Mouse (Mus musculus): ENCODE measurements at regions not wholly inside any gene's neighbourhood (a gene's known extent, or its start where the extent isn't known, plus 50 kb on each side); places are given as distances from the start of the nearest gene placed in this dataset.
A peak's percentile ranks its signal among the peaks of the same experiment; 100 is the strongest.

- Histone ChIP-seq H3K4me2 (ENCODE audit: low read depth, low read length) (no peak overlapping the region), H3K27ac (ENCODE audit: low read length) (no peak overlapping the region), H3K4me3 (ENCODE audit: low read length) (no peak overlapping the region), H3K9me3 (replicated peaks; ENCODE audit: control insufficient read depth, low read length) (no peaks in the 10 kb centered on the region), H3K36me3 (ENCODE audit: control insufficient read depth, insufficient read depth) (no peaks in the 10 kb centered on the region), H3K27me3 (ENCODE audit: control insufficient read depth, insufficient read depth, low read length) (no peaks in the 10 kb centered on the region), H3K4me1 (ENCODE audit: control insufficient read depth, insufficient read depth, low read length) (no peaks in the 10 kb centered on the region), H3K9ac (ENCODE audit: low read length) (no peak overlapping the region)
- WGBS, result 91% methylated on average over 2 of the region's 2 CpGs
- no peak for ATAC-seq (replicated peaks; ENCODE audit: extremely low read depth, insufficient read depth, low FRiP score)
These were observed 526.6 kb downstream of the Fgf9 start for GRCm38 (mm10) chr14:58596936-58597335.

GRCm38 (mm10) chr14:58581806-58582205, 511.5 kb downstream of the Fgf9 start:
- no peaks in the 10 kb centered on the region for H3K4me1 ChIP-seq (ENCODE audit: control insufficient read depth, insufficient read depth, low read length)
- no peak overlapping the region for H3K4me2 ChIP-seq (ENCODE audit: low read depth, low read length)
- H3K9ac ChIP-seq (ENCODE audit: low read length), result no peak overlapping the region
- ATAC-seq (replicated peaks; ENCODE audit: extremely low read depth, insufficient read depth, low FRiP score), result no peak
- H3K9me3 ChIP-seq (replicated peaks; ENCODE audit: control insufficient read depth, low read length), result no peaks in the 10 kb centered on the region
- 89% methylated on average over 5 of the region's 5 CpGs for WGBS
- no peaks in the 10 kb centered on the region for H3K27me3 ChIP-seq (ENCODE audit: control insufficient read depth, insufficient read depth, low read length)
- H3K36me3 ChIP-seq (ENCODE audit: control insufficient read depth, insufficient read depth), result no peaks in the 10 kb centered on the region
- H3K4me3 ChIP-seq (ENCODE audit: low read length), result no peak overlapping the region
- H3K27ac ChIP-seq (ENCODE audit: low read length), result no peak overlapping the region

- Histone ChIP-seq H3K4me1 (ENCODE audit: control insufficient read depth, insufficient read depth, low read length) (no peaks in the 10 kb centered on the region), H3K9me3 (replicated peaks; ENCODE audit: control insufficient read depth, low read length) (peaks cover 3% of the 10 kb centered on the region; the same call in 1 of the 2 replicates), H3K27me3 (ENCODE audit: control insufficient read depth, insufficient read depth, low read length) (no peaks in the 10 kb centered on the region), H3K4me3 (ENCODE audit: low read length) (no peak overlapping the region), H3K9ac (ENCODE audit: low read length) (no peak overlapping the region), H3K4me2 (ENCODE audit: low read depth, low read length) (no peak overlapping the region), H3K36me3 (ENCODE audit: control insufficient read depth, insufficient read depth) (no peaks in the 10 kb centered on the region), H3K27ac (ENCODE audit: low read length) (no peak overlapping the region)
- no peak for ATAC-seq (replicated peaks; ENCODE audit: extremely low read depth, insufficient read depth, low FRiP score)
- WGBS, result 84% methylated on average over 2 of the region's 2 CpGs
These were observed 499.7 kb downstream of the Fgf9 start for GRCm38 (mm10) chr14:58570021-58570420.

- Histone ChIP-seq H3K9ac (ENCODE audit: low read length) (no peak overlapping the region), H3K27me3 (ENCODE audit: control insufficient read depth, insufficient read depth, low read length) (no peaks in the 10 kb centered on the region), H3K4me2 (ENCODE audit: low read depth, low read length) (no peak overlapping the region), H3K27ac (ENCODE audit: low read length) (no peak overlapping the region), H3K36me3 (ENCODE audit: control insufficient read depth, insufficient read depth) (no peaks in the 10 kb centered on the region), H3K9me3 (replicated peaks; ENCODE audit: control insufficient read depth, low read length) (peaks cover 3% of the 10 kb centered on the region; the same call in 1 of the 2 replicates), H3K4me3 (ENCODE audit: low read length) (no peak overlapping the region), H3K4me1 (ENCODE audit: control insufficient read depth, insufficient read depth, low read length) (no peaks in the 10 kb centered on the region)
- ATAC-seq (replicated peaks; ENCODE audit: extremely low read depth, insufficient read depth, low FRiP score), result no peak
These were observed 497.1 kb downstream of the Fgf9 start for GRCm38 (mm10) chr14:58567472-58567871.

- ATAC-seq (replicated peaks; ENCODE audit: extremely low read depth, insufficient read depth, low FRiP score), result no peak
- 67% methylated on average over 2 of the region's 2 CpGs for WGBS
These were observed 492.7 kb downstream of the Fgf9 start for GRCm38 (mm10) chr14:58563082-58563481.

GRCm38 (mm10) chr14:58550785-58551184, 480.4 kb downstream of the Fgf9 start:
- Histone ChIP-seq H3K9me3 (replicated peaks; ENCODE audit: control insufficient read depth, low read length) (no peaks in the 10 kb centered on the region), H3K27ac (ENCODE audit: low read length) (no peak overlapping the region), H3K4me1 (ENCODE audit: control insufficient read depth, insufficient read depth, low read length) (0 out of 2 replicates have a peak, but pooled peaks cover 2% of the 10 kb centered on the region), H3K4me2 (ENCODE audit: low read depth, low read length) (no peak overlapping the region), H3K27me3 (ENCODE audit: control insufficient read depth, insufficient read depth, low read length) (no peaks in the 10 kb centered on the region), H3K9ac (ENCODE audit: low read length) (no peak overlapping the region), H3K4me3 (ENCODE audit: low read length) (no peak overlapping the region), H3K36me3 (ENCODE audit: control insufficient read depth, insufficient read depth) (no peaks in the 10 kb centered on the region)
- 86% methylated on average over 2 of the region's 2 CpGs for WGBS
- no peak for ATAC-seq (replicated peaks; ENCODE audit: extremely low read depth, insufficient read depth, low FRiP score)

More at GRCm38 (mm10) chr14:58563082-58563481, 492.7 kb downstream of the Fgf9 start:
- no peaks in the 10 kb centered on the region for H3K36me3 ChIP-seq (ENCODE audit: control insufficient read depth, insufficient read depth)
- H3K27me3 ChIP-seq (ENCODE audit: control insufficient read depth, insufficient read depth, low read length), result no peaks in the 10 kb centered on the region
- H3K4me3 ChIP-seq (ENCODE audit: low read length), result no peak overlapping the region
- no peak overlapping the region for H3K4me2 ChIP-seq (ENCODE audit: low read depth, low read length)
- no peaks in the 10 kb centered on the region for H3K4me1 ChIP-seq (ENCODE audit: control insufficient read depth, insufficient read depth, low read length)
- no peak overlapping the region for H3K27ac ChIP-seq (ENCODE audit: low read length)
- no peak overlapping the region for H3K9ac ChIP-seq (ENCODE audit: low read length)
- no peaks in the 10 kb centered on the region for H3K9me3 ChIP-seq (replicated peaks; ENCODE audit: control insufficient read depth, low read length)

- Histone ChIP-seq H3K9me3 (replicated peaks; ENCODE audit: control insufficient read depth, low read length) (no peaks in the 10 kb centered on the region), H3K36me3 (ENCODE audit: control insufficient read depth, insufficient read depth) (no peaks in the 10 kb centered on the region), H3K27me3 (ENCODE audit: control insufficient read depth, insufficient read depth, low read length) (no peaks in the 10 kb centered on the region), H3K4me3 (ENCODE audit: low read length) (no peak overlapping the region), H3K27ac (ENCODE audit: low read length) (no peak overlapping the region), H3K9ac (ENCODE audit: low read length) (no peak overlapping the region), H3K4me2 (ENCODE audit: low read depth, low read length) (no peak overlapping the region), H3K4me1 (ENCODE audit: control insufficient read depth, insufficient read depth, low read length) (peaks cover 6% of the 10 kb centered on the region; the same call in 1 of the 2 replicates)
- 8% methylated on average over 5 of the region's 5 CpGs for WGBS
- peak; percentile 79 for ATAC-seq (replicated peaks; ENCODE audit: extremely low read depth, insufficient read depth, low FRiP score)
These were observed 475.4 kb downstream of the Fgf9 start for GRCm38 (mm10) chr14:58545778-58546177.

- Histone ChIP-seq H3K4me2 (ENCODE audit: low read depth, low read length) (no peak overlapping the region), H3K27ac (ENCODE audit: low read length) (no peak overlapping the region), H3K4me1 (ENCODE audit: control insufficient read depth, insufficient read depth, low read length) (peaks cover 6% of the 10 kb centered on the region; the same call in 1 of the 2 replicates), H3K9ac (ENCODE audit: low read length) (no peak overlapping the region), H3K27me3 (ENCODE audit: control insufficient read depth, insufficient read depth, low read length) (no peaks in the 10 kb centered on the region), H3K9me3 (replicated peaks; ENCODE audit: control insufficient read depth, low read length) (no peaks in the 10 kb centered on the region), H3K36me3 (ENCODE audit: control insufficient read depth, insufficient read depth) (no peaks in the 10 kb centered on the region), H3K4me3 (ENCODE audit: low read length) (no peak overlapping the region)
- 81% methylated on average over 10 of the region's 10 CpGs for WGBS
- no peak for ATAC-seq (replicated peaks; ENCODE audit: extremely low read depth, insufficient read depth, low FRiP score)
These were observed 472.9 kb downstream of the Fgf9 start for GRCm38 (mm10) chr14:58543140-58543767.

- no peak overlapping the region for H3K4me2 ChIP-seq (ENCODE audit: low read depth, low read length)
- H3K9me3 ChIP-seq (replicated peaks; ENCODE audit: control insufficient read depth, low read length), result no peaks in the 10 kb centered on the region
- 39% methylated on average over 6 of the region's 6 CpGs for WGBS
- no peaks in the 10 kb centered on the region for H3K36me3 ChIP-seq (ENCODE audit: control insufficient read depth, insufficient read depth)
- no peaks in the 10 kb centered on the region for H3K4me1 ChIP-seq (ENCODE audit: control insufficient read depth, insufficient read depth, low read length)
- H3K27ac ChIP-seq (ENCODE audit: low read length), result no peak overlapping the region
- no peak overlapping the region for H3K4me3 ChIP-seq (ENCODE audit: low read length)
- H3K9ac ChIP-seq (ENCODE audit: low read length), result no peak overlapping the region
- H3K27me3 ChIP-seq (ENCODE audit: control insufficient read depth, insufficient read depth, low read length), result no peaks in the 10 kb centered on the region
- ATAC-seq (replicated peaks; ENCODE audit: extremely low read depth, insufficient read depth, low FRiP score), result no peak
These were observed 467.8 kb downstream of the Fgf9 start for GRCm38 (mm10) chr14:58538135-58538534.
